10 mouse cellular contexts compared by ENCODE assay signal in the genomic region with DNA sequence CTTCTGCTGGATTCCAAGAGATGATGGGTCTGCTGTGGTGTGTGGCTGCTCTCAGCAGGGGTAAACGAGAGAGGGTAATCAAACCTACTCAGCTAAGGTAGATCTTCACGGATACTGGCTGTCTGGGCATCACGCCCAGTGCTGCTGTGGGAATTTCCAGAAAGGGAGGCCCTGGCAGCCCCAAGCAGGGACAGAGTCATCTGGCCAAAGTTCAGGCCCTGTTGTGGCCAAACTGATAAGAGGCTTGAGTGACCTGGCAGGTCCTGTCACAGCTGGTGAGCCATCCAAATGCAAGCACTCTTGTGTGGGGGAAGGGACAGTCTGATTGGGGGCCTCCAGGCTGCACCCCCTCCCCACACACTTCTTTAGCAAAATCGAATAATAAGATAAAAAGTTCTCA. TPM values are rescaled to one million over a fixed set of nuclear protein-coding genes. Genes with fewer than 3 reads are reported as not detected.
DNase-seq lines count a peak whose midpoint lies in the region; ATAC-seq and TF ChIP-seq lines count a peak whose summit lies in the region.
"Had no signal": no experiment of that assay in that cellular context is flagged by ENCODE, and none has a peak within 500 bp of the region (broad histone marks: within the 10 kb centered on the region; RNA-seq: fewer than 3 reads in every experiment).

No protein-coding gene starts in this region.

- no peak overlapping the region for H3K4me2 ChIP-seq in heart, postnatal 0 days (ENCODE audit: low read depth, low read length)
- no peak overlapping the region for H3K4me2 ChIP-seq in liver, embryonic 15.5 days
- H3K4me2 ChIP-seq in forebrain, embryonic 11.5 days (ENCODE audit: low read depth, low read length, severe bottlenecking): no peak overlapping the region
- H3K4me2 ChIP-seq: embryonic facial prominence, embryonic 12.5 days; limb, embryonic 15.5 days had no signal

- H3K36me3 ChIP-seq in heart, postnatal 0 days (replicated peaks; ENCODE audit: control insufficient read depth, insufficient read depth, low read length): peaks cover 30% of the 10 kb centered on the region
- H3K36me3 ChIP-seq in liver, embryonic 15.5 days (replicated peaks): peaks cover 26% of the 10 kb centered on the region
- H3K36me3 ChIP-seq in forebrain, embryonic 11.5 days (ENCODE audit: control insufficient read depth, insufficient read depth, low read length): peaks cover 2% of the 10 kb centered on the region; the same call in 1 of the 2 replicates

- H3K4me3 ChIP-seq in heart, postnatal 0 days (ENCODE audit: low read depth, low read length): no peak overlapping the region
- H3K4me3 ChIP-seq in liver, embryonic 15.5 days (replicated peaks): no peak overlapping the region
- no peak overlapping the region for H3K4me3 ChIP-seq in forebrain, embryonic 11.5 days (ENCODE audit: low read depth, low read length)
- H3K4me3 ChIP-seq: embryonic facial prominence, embryonic 12.5 days; limb, embryonic 15.5 days had no signal

- H3K27ac ChIP-seq in heart, postnatal 0 days (ENCODE audit: low read depth): peak overlapping the region; percentile 46
- peak overlapping the region; percentile 45; the same call in 1 of the 2 replicates for H3K27ac ChIP-seq in liver, embryonic 15.5 days (replicated peaks)
- H3K27ac ChIP-seq in forebrain, embryonic 11.5 days (ENCODE audit: low read depth, low read length): no peak overlapping the region
- H3K27ac ChIP-seq: embryonic facial prominence, embryonic 12.5 days; limb, embryonic 15.5 days had no signal

- H3K9me3 ChIP-seq in heart, postnatal 0 days (replicated peaks; ENCODE audit: control insufficient read depth, low read length): no peaks in the 10 kb centered on the region
- no peaks in the 10 kb centered on the region for H3K9me3 ChIP-seq in liver, embryonic 15.5 days (replicated peaks)
- H3K9me3 ChIP-seq in forebrain, embryonic 11.5 days (ENCODE audit: control insufficient read depth, low read length): no peaks in the 10 kb centered on the region
- H3K9me3 ChIP-seq: embryonic facial prominence, embryonic 12.5 days; limb, embryonic 15.5 days had no signal

- DNase-seq in gastrocnemius, adult 18-20 months (ENCODE audit: low spot score): peak; percentile 80
- DNase-seq in gastrocnemius, postnatal 4 days (ENCODE audit: low spot score in 2 of 2): no peak
- peak; percentile 86 for DNase-seq in adrenal gland, adult 8-10 months
- no peak for DNase-seq in heart, postnatal 0 days (ENCODE audit: low spot score)
- no peak for DNase-seq in forebrain, embryonic 11.5 days (ENCODE audit: low spot score)
- no peak for DNase-seq in spleen, postnatal 14 days (ENCODE audit: low spot score in 2 of 2)

- H3K9ac ChIP-seq in heart, postnatal 0 days (replicated peaks; ENCODE audit: low read depth, low read length): no peak overlapping the region
- no peak overlapping the region for H3K9ac ChIP-seq in liver, embryonic 15.5 days
- no peak overlapping the region for H3K9ac ChIP-seq in forebrain, embryonic 11.5 days (ENCODE audit: low read length)
- H3K9ac ChIP-seq: embryonic facial prominence, embryonic 12.5 days; limb, embryonic 15.5 days had no signal

- 17% methylated on average over 4 of the region's 4 CpGs for WGBS in heart, postnatal 0 days
- WGBS in liver, embryonic 15.5 days (ENCODE audit: insufficient replicate concordance): 50% methylated on average over 4 of the region's 4 CpGs
- 73% methylated on average over 4 of the region's 4 CpGs for WGBS in forebrain, embryonic 11.5 days

- H3K27me3 ChIP-seq in heart, postnatal 0 days (ENCODE audit: control insufficient read depth, insufficient read depth, low read length): no peaks in the 10 kb centered on the region
- H3K27me3 ChIP-seq in liver, embryonic 15.5 days: no peaks in the 10 kb centered on the region
- no peaks in the 10 kb centered on the region for H3K27me3 ChIP-seq in forebrain, embryonic 11.5 days (ENCODE audit: control insufficient read depth, insufficient read depth, low read length)
- H3K27me3 ChIP-seq: embryonic facial prominence, embryonic 12.5 days; limb, embryonic 15.5 days had no signal

- H3K4me1 ChIP-seq in heart, postnatal 0 days (ENCODE audit: control insufficient read depth, insufficient read depth): peaks cover 51% of the 10 kb centered on the region
- peaks cover 88% of the 10 kb centered on the region for H3K4me1 ChIP-seq in liver, embryonic 15.5 days (replicated peaks)
- H3K4me1 ChIP-seq in forebrain, embryonic 11.5 days (replicated peaks; ENCODE audit: control insufficient read depth, insufficient read depth, low read length): peaks cover 19% of the 10 kb centered on the region

- 0 out of 2 replicates have a peak, but pooled peaks have one; percentile 15 for ATAC-seq in heart, postnatal 0 days (ENCODE audit: insufficient read depth, low read depth)
- peak; percentile 55 for ATAC-seq in liver, embryonic 15.5 days (ENCODE audit: insufficient read depth)
- ATAC-seq in forebrain, embryonic 11.5 days (replicated peaks; ENCODE audit: low FRiP score): no peak
- no peak for ATAC-seq in megakaryocyte progenitor cell, adult 5-6 weeks (replicated peaks; ENCODE audit: poor library complexity)

- no peak for TF ChIP-seq CTCF in heart, postnatal 0 days (IDR thresholded peaks at IDR 0.05; ENCODE audit: low read depth)

- TF ChIP-seq EP300 in heart, postnatal 0 days (IDR thresholded peaks at IDR 0.05; ENCODE audit: low read depth): no peak

RNA-seq across cellular contexts. Expression of a gene that starts 19.7 kb away (rescaled TPM):
- under 1 TPM; 0.19 to 0.34 TPM for total RNA-seq in gastrocnemius, adult 18-20 months (2021)
- total RNA-seq in gastrocnemius, postnatal 4 days (2021): 1 to 10 TPM; 1.0 to 2.4 TPM
- 1 to 10 TPM; 3.7 to 7.2 (median 6.2) TPM for total RNA-seq in adrenal gland, adult 8-10 months (2022)
- total RNA-seq in heart, postnatal 0 days (2014; rRNA removed; ENCODE audit: low replicate concordance): 0.23 and 1.4 TPM in 2 replicates
- 0.97 and 1.6 TPM in 2 replicates for polyA plus RNA-seq in heart, postnatal 0 days (2015; fragmentation: Nextera tagmentation; extraction: Ambion mirVana)
- 0.30 and 0.39 TPM in 2 replicates for polyA plus RNA-seq in liver, embryonic 15.5 days (2015; fragmentation: Nextera tagmentation; extraction: Ambion mirVana)
- 13.3 and 17.7 TPM in 2 replicates for polyA plus RNA-seq in forebrain, embryonic 11.5 days (2014; fragmentation: Nextera tagmentation; extraction: Ambion mirVana)
- 2.1 and 3.8 TPM in 2 replicates for total RNA-seq in megakaryocyte progenitor cell, adult 5-6 weeks (2015)
- total RNA-seq in megakaryocyte progenitor cell, adult 5-6 weeks (2017): 0.17 TPM in 2 replicates

RNA-seq across cellular contexts. Expression of a gene that starts 22.0 kb away (rescaled TPM):
- total RNA-seq in gastrocnemius, adult 18-20 months (2021): 10 to 100 TPM; 10.0 to 19.2 TPM
- 10 to 100 TPM; 82.0 to 99.0 TPM for total RNA-seq in gastrocnemius, postnatal 4 days (2021)
- total RNA-seq in adrenal gland, adult 8-10 months (2022): 100 to 1,000 TPM; 131 to 177 (median 143) TPM
- total RNA-seq in heart, postnatal 0 days (2014; rRNA removed; ENCODE audit: low replicate concordance): 34.2 and 45.7 TPM in 2 replicates
- 26.5 and 27.8 TPM in 2 replicates for polyA plus RNA-seq in heart, postnatal 0 days (2015; fragmentation: Nextera tagmentation; extraction: Ambion mirVana)
- 31.4 and 36.7 TPM in 2 replicates for polyA plus RNA-seq in liver, embryonic 15.5 days (2015; fragmentation: Nextera tagmentation; extraction: Ambion mirVana)
- polyA plus RNA-seq in forebrain, embryonic 11.5 days (2014; fragmentation: Nextera tagmentation; extraction: Ambion mirVana): 77.6 and 77.8 TPM in 2 replicates
- total RNA-seq in megakaryocyte progenitor cell, adult 5-6 weeks (2015): 40.1 and 47.2 TPM in 2 replicates
- total RNA-seq in megakaryocyte progenitor cell, adult 5-6 weeks (2017): 139 and 201 TPM in 2 replicates

RNA-seq across cellular contexts. Expression of a gene that starts 38.6 kb away (rescaled TPM):
- total RNA-seq in gastrocnemius, adult 18-20 months (2021): 100 to 1,000 TPM; 426 to 450 TPM
- 100 to 1,000 TPM; 976 to 983 TPM for total RNA-seq in gastrocnemius, postnatal 4 days (2021)
- 100 to 1,000 TPM; 753 to 943 (median 843) TPM for total RNA-seq in adrenal gland, adult 8-10 months (2022)
- 192 and 208 TPM in 2 replicates for total RNA-seq in heart, postnatal 0 days (2014; rRNA removed; ENCODE audit: low replicate concordance)
- polyA plus RNA-seq in heart, postnatal 0 days (2015; fragmentation: Nextera tagmentation; extraction: Ambion mirVana): 394 and 409 TPM in 2 replicates
- 185 and 242 TPM in 2 replicates for polyA plus RNA-seq in liver, embryonic 15.5 days (2015; fragmentation: Nextera tagmentation; extraction: Ambion mirVana)
- 400 and 454 TPM in 2 replicates for polyA plus RNA-seq in forebrain, embryonic 11.5 days (2014; fragmentation: Nextera tagmentation; extraction: Ambion mirVana)
- 1,765 and 1,897 TPM in 2 replicates for total RNA-seq in megakaryocyte progenitor cell, adult 5-6 weeks (2015)
- total RNA-seq in megakaryocyte progenitor cell, adult 5-6 weeks (2017): 1,416 and 1,747 TPM in 2 replicates

RNA-seq across cellular contexts. Expression of a gene that starts 45.1 kb away (rescaled TPM):
- total RNA-seq in gastrocnemius, adult 18-20 months (2021): not detected
- not detected for total RNA-seq in gastrocnemius, postnatal 4 days (2021)
- total RNA-seq in adrenal gland, adult 8-10 months (2022): under 1 TPM in 3 of 4 experiments, not detected in 1; 0.49 to 0.67 (median 0.62) TPM
- not detected in 2 replicates for total RNA-seq in heart, postnatal 0 days (2014; rRNA removed; ENCODE audit: low replicate concordance)
- not detected in 2 replicates for polyA plus RNA-seq in heart, postnatal 0 days (2015; fragmentation: Nextera tagmentation; extraction: Ambion mirVana)
- polyA plus RNA-seq in liver, embryonic 15.5 days (2015; fragmentation: Nextera tagmentation; extraction: Ambion mirVana): not detected in 2 replicates
- 0.44 TPM in 1 of 2 replicates, not detected in the other for polyA plus RNA-seq in forebrain, embryonic 11.5 days (2014; fragmentation: Nextera tagmentation; extraction: Ambion mirVana)
- 0.64 TPM in 1 of 2 replicates, not detected in the other for total RNA-seq in megakaryocyte progenitor cell, adult 5-6 weeks (2015)
- 0.30 TPM in 1 of 2 replicates, not detected in the other for total RNA-seq in megakaryocyte progenitor cell, adult 5-6 weeks (2017)
- polyA plus RNA-seq: embryonic facial prominence, embryonic 12.5 days had no signal

RNA-seq across cellular contexts. Expression of a gene that starts 54.5 kb away (rescaled TPM):
- total RNA-seq in gastrocnemius, adult 18-20 months (2021): 1 to 10 TPM; 5.2 to 5.9 TPM
- 10 to 100 TPM; 13.4 to 13.5 TPM for total RNA-seq in gastrocnemius, postnatal 4 days (2021)
- 10 to 100 TPM; 22.2 to 26.6 (median 23.1) TPM for total RNA-seq in adrenal gland, adult 8-10 months (2022)
- total RNA-seq in heart, postnatal 0 days (2014; rRNA removed; ENCODE audit: low replicate concordance): 3.2 and 3.5 TPM in 2 replicates
- 7.7 and 8.2 TPM in 2 replicates for polyA plus RNA-seq in heart, postnatal 0 days (2015; fragmentation: Nextera tagmentation; extraction: Ambion mirVana)
- polyA plus RNA-seq in liver, embryonic 15.5 days (2015; fragmentation: Nextera tagmentation; extraction: Ambion mirVana): 5.4 and 5.8 TPM in 2 replicates
- 16.3 and 19.5 TPM in 2 replicates for polyA plus RNA-seq in forebrain, embryonic 11.5 days (2014; fragmentation: Nextera tagmentation; extraction: Ambion mirVana)
- total RNA-seq in megakaryocyte progenitor cell, adult 5-6 weeks (2015): 8.8 and 9.3 TPM in 2 replicates
- 16.7 and 19.2 TPM in 2 replicates for total RNA-seq in megakaryocyte progenitor cell, adult 5-6 weeks (2017)

Comparison
In these comparisons a context has a peak if more than half of its experiments do, and no peak if none do; other contexts are left out.
1. DNase-seq: peak in gastrocnemius, adult 18-20 months (single experiment) and adrenal gland, adult 8-10 months (single experiment); none in gastrocnemius, postnatal 4 days (0 of 2), heart, postnatal 0 days (single experiment), forebrain, embryonic 11.5 days (single experiment) and spleen, postnatal 14 days (0 of 2).
2. ATAC-seq: peak in heart, postnatal 0 days (single experiment) and liver, embryonic 15.5 days (single experiment); none in forebrain, embryonic 11.5 days (single experiment) and megakaryocyte progenitor cell, adult 5-6 weeks (single experiment).